Mouse (Mus musculus): ENCODE results near the gene Thumpd2.

Thumpd2 gene

DNA sequence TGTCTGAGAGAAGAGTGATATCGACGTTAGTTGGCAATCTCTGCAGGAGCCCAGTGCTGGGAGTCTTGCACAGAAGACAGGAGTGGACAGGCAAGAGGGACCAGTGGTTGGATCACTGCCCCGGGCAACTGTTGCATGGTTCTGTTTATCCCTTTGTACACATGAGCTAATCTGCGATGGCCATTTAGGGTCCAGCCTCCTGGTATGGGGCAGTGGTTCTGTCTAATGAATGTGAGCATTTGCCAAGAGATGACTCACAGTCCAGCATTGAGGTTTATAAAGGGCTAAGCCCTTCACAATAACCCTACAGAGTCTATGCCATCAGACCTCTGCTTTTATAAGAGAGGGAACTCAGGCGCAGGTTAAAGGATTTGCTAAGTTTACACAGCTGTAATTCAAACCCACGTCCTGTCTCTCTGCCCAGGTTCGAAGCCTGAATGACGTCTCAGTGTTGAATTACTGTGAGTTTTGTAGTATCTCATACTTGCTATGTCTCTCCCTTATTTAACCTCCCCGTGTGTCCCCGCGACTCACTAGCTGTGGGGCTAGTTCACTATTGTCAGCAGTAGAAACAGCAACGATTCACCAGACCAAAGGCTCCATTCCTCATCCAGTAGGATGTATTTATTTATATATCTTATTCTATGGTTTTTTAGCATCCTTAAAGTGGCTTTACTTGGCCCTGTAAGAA is 83.0 kb downstream of the Thumpd2 start:
- in situ Hi-C loops (cut with MboI; ENCODE audit: unreplicated experiment in 2 of 2): no loop called here

DNA sequence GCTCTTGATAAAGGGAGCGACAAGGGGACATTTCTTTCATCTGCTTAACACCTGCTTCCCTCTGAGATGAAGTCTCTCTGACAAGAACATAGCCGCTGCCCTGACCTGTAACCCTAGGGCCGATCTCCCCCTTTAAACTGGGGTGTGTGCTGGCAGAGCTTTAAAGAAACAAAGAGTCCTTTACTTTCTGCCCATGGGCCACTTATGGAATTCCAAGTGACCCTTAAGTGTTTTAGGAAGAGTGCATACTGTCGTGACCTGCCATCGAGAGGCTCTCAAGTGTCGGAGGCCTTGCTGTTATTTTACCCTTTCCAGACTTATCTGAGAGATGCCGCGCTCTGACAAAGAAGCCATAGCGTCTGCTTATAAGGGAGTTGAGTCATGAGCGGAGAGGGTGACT is 84.8 kb downstream of the Thumpd2 start:
- in situ Hi-C loops (cut with MboI; ENCODE audit: unreplicated experiment in 2 of 2): no loop called here

- in situ Hi-C loops (cut with MboI; ENCODE audit: unreplicated experiment in 2 of 2): no loop called here
These were observed 87.6 kb downstream of the Thumpd2 start for GRCm38 (mm10) chr17:80977245-80977644.

Measured in v-Abl transformed pro-B cells (cell line).